Mouse (Mus musculus) kidney, postnatal 0 days (tissue): ENCODE results near the gene Sh3bgrl2. TPM values are rescaled to one million over a fixed set of nuclear protein-coding genes. Genes with fewer than 3 reads are reported as not detected.

Experiments used
- ATAC-seq: fragments of 200-750 bp; cut with Nextera tagmentation; replicated peaks from 2 replicates; pipeline ENCODE4 v1.8.0; 2017; ENCODE audit warnings: low read depth, moderate number of reproducible peaks, moderate TSS enrichment, moderate library complexity; ENCODE audit not compliant: low FRiP score
- DNase-seq: peaks from one replicate; pipeline ENCODE4 v3.0.0-alpha.2; 2016; ENCODE audit warnings: low spot score
- H3K27ac ChIP-seq: fragments of 300-500 bp; sonication (generic); 2 replicates; pipeline ENCODE4 v1.5.1; 2014; ENCODE audit warnings: mild to moderate bottlenecking
- H3K27me3 ChIP-seq: fragments of 300-500 bp; sonication (generic); 2 replicates; pipeline ENCODE4 v1.6.1; 2014; ENCODE audit warnings: low read length, mixed read lengths; ENCODE audit not compliant: insufficient read depth
- H3K36me3 ChIP-seq: fragments of 300-500 bp; sonication (generic); 2 replicates; pipeline ENCODE4 v1.6.1; 2014; ENCODE audit warnings: low read length, mixed read lengths; ENCODE audit not compliant: insufficient read depth
- H3K4me1 ChIP-seq: fragments of 300-500 bp; sonication (generic); replicated peaks from 2 replicates; pipeline ENCODE4 v1.6.1; 2014; ENCODE audit warnings: antibody characterized with exemption, low read length, mixed read lengths; ENCODE audit not compliant: insufficient read depth
- H3K4me2 ChIP-seq: fragments of 300-500 bp; sonication (generic); 2 replicates; pipeline ENCODE4 v1.6.1; 2014; ENCODE audit warnings: mild to moderate bottlenecking, low read length, moderate library complexity, mixed read lengths
- H3K4me3 ChIP-seq: fragments of 300-500 bp; sonication (generic); replicated peaks from 2 replicates; pipeline ENCODE4 v1.5.1; 2014; ENCODE audit warnings: low read depth, low read length
- H3K9ac ChIP-seq: fragments of 300-500 bp; sonication (generic); 2 replicates; pipeline ENCODE4 v1.6.1; 2014; ENCODE audit warnings: low read depth, low read length
- H3K9me3 ChIP-seq: fragments of 300-500 bp; sonication (generic); replicated peaks from 2 replicates; pipeline ENCODE4 v1.6.1; 2016; ENCODE audit warnings: low read length, inconsistent platforms, mixed read lengths
- CTCF ChIP-seq: IDR thresholded peaks from 2 replicates; pipeline ENCODE4 v1.5.1; 2016; ENCODE audit warnings: antibody characterized with exemption, low read depth, mild to moderate bottlenecking, moderate library complexity
- WGBS: fragments of 180-500 bp; shearing (Covaris S2); extraction: QIAGEN DNeasy Blood & Tissue Kit; methylation state at CpG from one replicate; pipeline ENCODE4 v1.1.7; 2014; 5-methylcytosine and 5-hydroxymethylcytosine counted together
- polyA plus RNA-seq: library from polyadenylated mRNA; unstranded; fragments of >200 nt; fragmentation: Nextera tagmentation; extraction: Ambion mirVana; gene quantifications from 2 replicates; pipeline ENCODE4 v1.2.1, GENCODE M21; 2015

Gene Sh3bgrl2
- polyA plus RNA-seq, 1 experiment from 2014 or later = 26.6 TPM

DNA sequence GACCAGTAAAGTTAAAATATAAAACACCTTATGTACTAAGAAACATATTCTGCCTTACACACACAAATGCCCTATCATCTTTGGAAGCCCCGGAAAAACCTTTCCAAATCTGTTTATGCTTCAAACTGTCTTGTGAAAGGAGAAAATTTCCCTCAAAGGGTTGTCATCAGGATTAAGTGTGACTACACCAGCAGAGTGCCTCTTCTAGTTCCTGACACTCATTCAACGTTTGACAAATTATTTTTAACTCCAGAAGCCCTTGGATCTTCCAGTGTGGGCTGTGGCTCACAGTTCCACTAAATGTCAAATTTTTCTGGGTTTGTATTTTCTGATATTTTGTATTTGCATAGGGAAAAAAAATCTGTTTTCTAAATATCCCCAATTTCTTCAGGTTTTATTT, 10.6 kb upstream of the Sh3bgrl2 start:
- whole genome bisulfite sequencing = 66% methylated on average over 2 of the region's 2 CpGs

DNA sequence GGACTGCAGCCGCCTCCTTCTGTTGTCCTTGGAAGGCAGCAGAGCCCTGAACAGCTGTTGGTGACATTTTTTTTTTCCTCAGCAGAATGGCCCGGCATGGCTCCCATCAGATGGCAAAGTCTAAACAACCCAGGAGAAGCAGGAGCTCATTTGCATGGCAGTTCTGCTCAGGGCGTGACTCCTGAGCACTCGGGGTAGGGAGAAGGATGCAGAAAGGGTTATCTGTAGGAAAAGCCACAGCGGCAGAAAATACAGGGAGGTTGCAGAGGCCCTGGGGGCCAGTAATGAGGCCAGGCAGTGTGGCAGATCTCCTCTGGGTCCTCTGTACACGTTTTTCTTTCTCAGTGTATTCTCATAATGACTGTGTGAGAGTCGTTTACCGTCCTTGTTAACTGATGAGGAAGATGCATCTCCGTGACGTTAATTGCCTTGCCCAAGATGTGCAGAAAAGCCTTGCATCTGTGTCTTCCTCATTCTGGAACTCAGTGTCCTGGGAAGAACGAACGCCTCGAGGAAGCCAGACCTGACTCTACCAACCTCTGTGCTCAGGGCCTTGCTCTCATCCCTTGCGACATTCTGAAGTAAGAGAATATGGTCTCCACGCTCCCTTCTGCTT, 10.1 kb upstream of the Sh3bgrl2 start:
- H3K36me3 ChIP-seq = no peaks in the 10 kb centered on the region
- H3K4me3 ChIP-seq = no peak overlapping the region
- H3K27ac ChIP-seq = no peak overlapping the region
- no peak for ATAC-seq
- WGBS = 60% methylated on average over 15 of the region's 15 CpGs
- H3K4me2 ChIP-seq = no peak overlapping the region
- H3K9me3 ChIP-seq = no peaks in the 10 kb centered on the region
- DNase-seq = no peak
- no peak overlapping the region for H3K9ac ChIP-seq
- H3K4me1 ChIP-seq = no peaks in the 10 kb centered on the region
- H3K27me3 ChIP-seq = no peaks in the 10 kb centered on the region
- TF ChIP-seq CTCF = no peak

More for the DNA sequence above, 10.6 kb upstream of the Sh3bgrl2 start:
- Histone ChIP-seq H3K9ac (no peak overlapping the region), H3K4me3 (no peak overlapping the region), H3K27me3 (no peaks in the 10 kb centered on the region), H3K36me3 (no peaks in the 10 kb centered on the region), H3K27ac (no peak overlapping the region), H3K9me3 (no peaks in the 10 kb centered on the region), H3K4me2 (no peak overlapping the region), H3K4me1 (no peaks in the 10 kb centered on the region)
- no peak for TF ChIP-seq CTCF
- ATAC-seq (no peak), DNase-seq (no peak)

GRCm38 (mm10) chr9:83539809-83540491, 8.2 kb upstream of the Sh3bgrl2 start:
- Histone ChIP-seq H3K27ac (0 out of 2 replicates have a peak overlapping the region, but pooled peaks have one; percentile 8), H3K27me3 (no peaks in the 10 kb centered on the region), H3K4me2 (no peak overlapping the region), H3K4me1 (no peaks in the 10 kb centered on the region), H3K9me3 (no peaks in the 10 kb centered on the region), H3K36me3 (no peaks in the 10 kb centered on the region), H3K9ac (no peak overlapping the region), H3K4me3 (no peak overlapping the region)
- ATAC-seq (no peak), DNase-seq (peak; percentile 64)
- WGBS = 57% methylated on average over 14 of the region's 14 CpGs
- TF ChIP-seq CTCF = no peak

DNA sequence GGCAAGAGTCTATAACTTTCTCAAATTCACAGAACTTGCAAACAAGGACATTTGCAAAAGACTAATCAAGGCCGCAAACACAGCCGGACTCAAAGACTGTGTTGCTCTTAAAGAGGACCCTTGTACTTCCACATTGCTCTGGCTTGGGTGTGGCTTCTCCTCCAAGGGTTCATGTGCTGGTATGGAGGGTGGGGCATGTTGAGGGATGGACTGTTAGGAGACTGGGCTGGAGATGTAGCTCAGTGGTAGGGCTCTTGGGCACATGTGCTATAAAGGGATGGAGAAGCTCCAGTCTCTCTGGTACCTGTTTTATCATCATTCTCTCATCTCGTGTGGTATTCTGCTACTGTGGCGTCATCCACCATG, 7.7 kb upstream of the Sh3bgrl2 start:
- no peak overlapping the region; the same call in 1 of the 2 replicates for H3K27ac ChIP-seq
- H3K27me3 ChIP-seq = no peaks in the 10 kb centered on the region
- no peak overlapping the region for H3K9ac ChIP-seq
- H3K9me3 ChIP-seq = no peaks in the 10 kb centered on the region
- H3K4me3 ChIP-seq = no peak overlapping the region
- 81% methylated on average over 4 of the region's 4 CpGs for WGBS
- no peak for TF ChIP-seq CTCF
- no peak for DNase-seq
- H3K36me3 ChIP-seq = no peaks in the 10 kb centered on the region
- H3K4me1 ChIP-seq = no peaks in the 10 kb centered on the region
- no peak for ATAC-seq
- no peak overlapping the region for H3K4me2 ChIP-seq

- Histone ChIP-seq H3K9me3 (no peaks in the 10 kb centered on the region), H3K27me3 (no peaks in the 10 kb centered on the region), H3K4me2 (no peak overlapping the region), H3K4me3 (no peak overlapping the region), H3K27ac (no peak overlapping the region), H3K9ac (no peak overlapping the region), H3K4me1 (no peaks in the 10 kb centered on the region), H3K36me3 (no peaks in the 10 kb centered on the region)
- 37% methylated on average over 3 of the region's 3 CpGs for WGBS
- ATAC-seq (no peak), DNase-seq (peak; percentile 43)
- TF ChIP-seq CTCF = no peak
These were observed 7.2 kb upstream of the Sh3bgrl2 start for GRCm38 (mm10) chr9:83540975-83541374.

- no peak for TF ChIP-seq CTCF
- Histone ChIP-seq H3K4me2 (no peak overlapping the region), H3K4me3 (no peak overlapping the region), H3K9ac (no peak overlapping the region), H3K9me3 (no peaks in the 10 kb centered on the region), H3K36me3 (no peaks in the 10 kb centered on the region), H3K27me3 (no peaks in the 10 kb centered on the region), H3K4me1 (no peaks in the 10 kb centered on the region), H3K27ac (no peak overlapping the region)
- DNase-seq = no peak
- no peak for ATAC-seq
These were observed 2.9 kb upstream of the Sh3bgrl2 start for GRCm38 (mm10) chr9:83545240-83545639.
